Mouse (Mus musculus): Measurements from ENCODE around the gene Ace. TPM values are rescaled to one million over a fixed set of nuclear protein-coding genes. Genes with fewer than 3 reads are reported as not detected.

Ace gene
- polyA plus RNA-seq (2015; fragmentation: Nextera tagmentation; extraction: Ambion mirVana): 0.02 and 0.05 TPM in 2 replicates

DNA sequence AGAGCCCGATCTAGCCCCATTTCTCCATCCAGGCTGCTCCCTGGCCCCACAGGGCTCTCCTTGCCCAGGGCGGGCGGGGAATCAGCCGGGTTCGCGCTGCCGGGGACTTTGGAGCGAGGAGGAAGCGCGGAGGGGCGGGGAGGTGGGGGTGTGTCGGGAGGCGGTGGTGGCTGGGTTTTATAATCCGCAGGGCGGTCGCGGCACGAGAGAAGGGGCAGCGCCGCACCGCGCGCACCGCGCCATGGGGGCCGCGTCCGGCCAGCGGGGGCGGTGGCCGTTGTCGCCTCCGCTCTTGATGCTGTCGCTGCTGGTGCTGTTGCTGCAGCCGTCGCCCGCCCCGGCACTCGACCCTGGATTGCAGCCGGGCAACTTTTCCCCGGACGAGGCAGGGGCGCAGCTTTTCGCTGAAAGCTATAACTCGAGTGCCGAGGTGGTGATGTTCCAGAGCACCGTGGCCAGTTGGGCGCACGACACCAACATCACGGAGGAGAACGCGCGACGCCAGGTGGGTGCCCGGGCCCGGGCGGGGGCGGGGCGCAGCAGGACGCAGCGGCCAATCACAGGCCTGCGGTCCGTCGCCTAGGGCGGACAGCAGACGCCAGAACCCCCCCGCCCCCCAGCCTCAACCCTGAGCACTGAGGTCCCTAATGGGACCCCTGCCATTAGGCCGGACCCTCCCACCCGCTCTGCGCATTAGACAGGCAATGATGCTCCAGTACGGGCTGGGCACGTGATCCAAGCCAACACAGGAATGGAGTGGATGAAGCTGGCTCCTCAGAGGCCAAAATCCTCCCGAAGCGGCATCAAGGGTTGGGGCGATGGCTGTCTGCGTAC lies at the start of gene Ace:
Gene Ace, plus strand, starts transcription at position 205 of the 834 bp plus-strand sequence.
- H3K4me1 ChIP-seq (replicated peaks): peaks cover 4% of the 10 kb centered on the region; the same call in 1 of the 2 replicates
- H3K4me2 ChIP-seq: peak within 1 kb of the TSS; percentile 68
- no peaks in the 10 kb centered on the region for H3K9me3 ChIP-seq (replicated peaks)
- H3K9ac ChIP-seq: no peak within 1 kb of the TSS
- H3K36me3 ChIP-seq: no peaks in the 10 kb centered on the region
- 2% methylated on average over 61 of the region's 76 CpGs for WGBS (ENCODE audit: insufficient replicate concordance)
- H3K4me3 ChIP-seq (replicated peaks): peak within 1 kb of the TSS; percentile 49
- no peak for ATAC-seq (ENCODE audit: low read depth)
- no peak for DNase-seq
- H3K27me3 ChIP-seq: peaks cover 73% of the 10 kb centered on the region
- H3K27ac ChIP-seq: no peak within 1 kb of the TSS

- H3K4me1 ChIP-seq (replicated peaks): peaks cover 35% of the 10 kb centered on the region
- H3K9ac ChIP-seq: no peak overlapping the region
- 55% methylated on average over 3 of the region's 3 CpGs for WGBS (ENCODE audit: insufficient replicate concordance)
- H3K27me3 ChIP-seq: no peaks in the 10 kb centered on the region
- H3K4me2 ChIP-seq: no peak overlapping the region
- no peak overlapping the region for H3K4me3 ChIP-seq (replicated peaks)
- H3K9me3 ChIP-seq (replicated peaks): no peaks in the 10 kb centered on the region
- ATAC-seq (ENCODE audit: low read depth): no peak
- peak overlapping the region; percentile 15; the same call in 1 of the 2 replicates for H3K27ac ChIP-seq
- no peak for DNase-seq
- no peaks in the 10 kb centered on the region; the same call in 1 of the 2 replicates for H3K36me3 ChIP-seq
Measured at GRCm38 (mm10) chr11:105920098-105920785, 47.5 kb upstream of the Ace start.

DNA sequence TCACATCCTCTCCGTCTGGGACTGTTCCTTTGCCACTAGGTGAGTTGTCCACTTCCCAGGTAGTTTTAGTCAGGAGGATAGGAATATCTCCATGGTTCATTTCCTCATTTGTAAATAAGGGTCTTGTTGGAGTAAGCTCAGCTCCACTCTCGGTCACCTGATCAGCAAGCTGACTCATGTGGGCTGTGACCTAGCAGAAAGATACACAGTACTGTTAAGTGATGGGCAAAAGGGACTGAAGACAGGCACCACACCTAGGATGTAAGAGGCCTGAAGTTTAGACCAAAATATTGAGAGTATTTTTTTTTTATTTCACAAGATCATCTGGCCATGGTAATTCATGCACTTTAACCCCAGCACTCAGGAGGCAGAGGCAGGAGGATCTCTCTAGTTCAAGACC lies 46.9 kb upstream of the Ace start:
- ATAC-seq (ENCODE audit: low read depth): peak; percentile 76
- Histone ChIP-seq H3K9ac (no peak overlapping the region), H3K36me3 (no peaks in the 10 kb centered on the region; the same call in 1 of the 2 replicates), H3K4me2 (0 out of 2 replicates have a peak overlapping the region, but pooled peaks have one; percentile 32), H3K4me1 (replicated peaks) (peaks cover 35% of the 10 kb centered on the region), H3K27ac (peak overlapping the region; percentile 15; the same call in 1 of the 2 replicates), H3K4me3 (replicated peaks) (no peak overlapping the region), H3K9me3 (replicated peaks) (no peaks in the 10 kb centered on the region), H3K27me3 (no peaks in the 10 kb centered on the region)
- DNase-seq: no peak
- 72% methylated on average over 2 of the region's 2 CpGs for WGBS (ENCODE audit: insufficient replicate concordance)

DNA sequence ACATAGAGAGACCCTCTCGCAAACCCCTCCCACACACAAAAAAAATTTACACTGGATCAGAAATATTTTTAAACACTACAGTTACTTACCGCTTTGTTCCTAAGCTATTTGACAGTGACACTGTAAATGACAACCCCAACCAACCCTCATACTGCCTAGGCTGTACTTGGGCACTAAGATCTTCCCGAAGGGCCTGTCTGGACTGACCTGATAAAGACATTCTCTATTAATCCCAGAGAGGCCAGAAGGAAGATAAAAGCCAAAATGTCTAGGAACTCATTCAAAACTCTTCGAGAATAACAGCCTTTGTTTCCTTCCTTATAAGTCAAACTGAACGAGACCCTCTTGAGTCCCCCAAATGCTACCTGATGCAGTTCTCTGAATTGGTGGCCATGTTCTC lies 46.5 kb upstream of the Ace start:
- no peak overlapping the region for H3K4me3 ChIP-seq (replicated peaks)
- H3K4me1 ChIP-seq (replicated peaks): peaks cover 35% of the 10 kb centered on the region
- H3K4me2 ChIP-seq: peak overlapping the region; percentile 32; the same call in 1 of the 2 replicates
- no peaks in the 10 kb centered on the region for H3K27me3 ChIP-seq
- peak overlapping the region; percentile 65 for H3K27ac ChIP-seq
- DNase-seq (peak; percentile 23), ATAC-seq (ENCODE audit: low read depth) (peak; percentile 87)
- H3K36me3 ChIP-seq: no peaks in the 10 kb centered on the region; the same call in 1 of the 2 replicates
- 36% methylated on average over 5 of the region's 5 CpGs for WGBS (ENCODE audit: insufficient replicate concordance)
- H3K9me3 ChIP-seq (replicated peaks): no peaks in the 10 kb centered on the region
- peak overlapping the region; percentile 18; the same call in 1 of the 2 replicates for H3K9ac ChIP-seq

GRCm38 (mm10) chr11:105922769-105923663 lies 44.7 kb upstream of the Ace start:
- Histone ChIP-seq H3K27me3 (no peaks in the 10 kb centered on the region), H3K4me3 (replicated peaks) (no peak overlapping the region), H3K36me3 (no peaks in the 10 kb centered on the region; the same call in 1 of the 2 replicates), H3K9me3 (replicated peaks) (no peaks in the 10 kb centered on the region), H3K4me2 (no peak overlapping the region), H3K4me1 (replicated peaks) (peaks cover 35% of the 10 kb centered on the region), H3K9ac (no peak overlapping the region), H3K27ac (no peak overlapping the region)
- 65% methylated on average over 20 of the region's 20 CpGs for WGBS (ENCODE audit: insufficient replicate concordance)
- DNase-seq (no peak), ATAC-seq (ENCODE audit: low read depth) (no peak)

- Histone ChIP-seq H3K9ac (no peak overlapping the region), H3K4me3 (replicated peaks) (no peak overlapping the region), H3K4me1 (replicated peaks) (peaks cover 8% of the 10 kb centered on the region), H3K9me3 (replicated peaks) (no peaks in the 10 kb centered on the region), H3K27ac (no peak overlapping the region), H3K36me3 (no peaks in the 10 kb centered on the region; the same call in 1 of the 2 replicates), H3K27me3 (no peaks in the 10 kb centered on the region; the same call in 1 of the 2 replicates), H3K4me2 (no peak overlapping the region)
- WGBS (ENCODE audit: insufficient replicate concordance): 49% methylated on average over 14 of the region's 14 CpGs
- DNase-seq: peak; percentile 37
- ATAC-seq (ENCODE audit: low read depth): no peak
Measured at GRCm38 (mm10) chr11:105927065-105928030, 40.4 kb upstream of the Ace start.

- no peak overlapping the region for H3K27ac ChIP-seq
- ATAC-seq (ENCODE audit: low read depth) (no peak), DNase-seq (no peak)
- H3K27me3 ChIP-seq: no peaks in the 10 kb centered on the region; the same call in 1 of the 2 replicates
- WGBS (ENCODE audit: insufficient replicate concordance): 63% methylated on average over 5 of the region's 5 CpGs
- no peaks in the 10 kb centered on the region for H3K9me3 ChIP-seq (replicated peaks)
- no peaks in the 10 kb centered on the region; the same call in 1 of the 2 replicates for H3K4me1 ChIP-seq (replicated peaks)
- no peak overlapping the region for H3K9ac ChIP-seq
- H3K4me2 ChIP-seq: no peak overlapping the region
- H3K36me3 ChIP-seq: no peaks in the 10 kb centered on the region
- no peak overlapping the region for H3K4me3 ChIP-seq (replicated peaks)
Measured at GRCm38 (mm10) chr11:105928171-105928570, 39.6 kb upstream of the Ace start.

DNA sequence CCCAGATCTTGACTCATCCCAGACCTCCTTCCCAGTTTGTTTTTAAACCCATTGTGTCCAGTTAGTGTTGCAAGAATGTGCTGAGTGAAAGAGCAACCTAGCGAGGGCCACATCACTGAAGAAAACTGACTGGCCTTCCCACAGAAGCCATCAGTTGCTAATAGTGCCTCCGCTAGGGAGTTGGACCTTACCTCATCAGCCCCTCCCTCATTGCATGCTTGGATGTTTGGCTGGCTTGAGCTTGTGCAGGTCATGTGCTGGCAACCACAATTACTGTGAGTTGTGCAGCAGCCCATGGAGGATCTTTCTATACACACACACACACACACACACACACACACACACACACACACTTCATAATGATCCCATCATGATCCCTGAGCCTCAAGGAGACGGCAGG lies 36.4 kb upstream of the Ace start:
- Histone ChIP-seq H3K36me3 (no peaks in the 10 kb centered on the region), H3K4me1 (replicated peaks) (no peaks in the 10 kb centered on the region), H3K27ac (no peak overlapping the region), H3K9me3 (replicated peaks) (no peaks in the 10 kb centered on the region), H3K4me2 (no peak overlapping the region), H3K4me3 (replicated peaks) (no peak overlapping the region), H3K27me3 (no peaks in the 10 kb centered on the region; the same call in 1 of the 2 replicates), H3K9ac (no peak overlapping the region)
- WGBS (ENCODE audit: insufficient replicate concordance): 76% methylated on average over 3 of the region's 3 CpGs
- no peak for DNase-seq
- no peak for ATAC-seq (ENCODE audit: low read depth)

DNA sequence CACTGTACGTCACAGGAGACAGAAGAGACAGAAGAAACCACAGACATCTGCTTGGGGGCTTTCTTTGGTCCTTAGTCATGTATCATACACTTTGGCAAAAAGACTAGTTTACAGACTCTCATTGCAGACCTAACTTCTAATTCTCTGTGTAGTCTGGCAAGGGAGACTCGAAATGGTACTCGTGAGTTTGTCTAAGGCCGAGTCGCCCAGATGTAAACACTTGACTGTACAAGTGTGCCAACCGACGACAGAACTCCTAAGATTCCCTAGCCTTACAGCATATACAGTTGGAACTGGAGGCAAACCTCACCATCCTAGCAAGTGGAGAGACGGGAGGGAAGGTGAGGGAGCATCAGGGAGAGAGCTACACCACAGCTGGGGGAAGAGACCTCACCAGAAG lies 34.0 kb upstream of the Ace start:
- no peaks in the 10 kb centered on the region for H3K4me1 ChIP-seq (replicated peaks)
- no peak overlapping the region for H3K9ac ChIP-seq
- WGBS (ENCODE audit: insufficient replicate concordance): 73% methylated on average over 8 of the region's 8 CpGs
- no peak for DNase-seq
- no peak overlapping the region for H3K4me3 ChIP-seq (replicated peaks)
- H3K27me3 ChIP-seq: no peaks in the 10 kb centered on the region; the same call in 1 of the 2 replicates
- H3K4me2 ChIP-seq: no peak overlapping the region
- ATAC-seq (ENCODE audit: low read depth): no peak
- no peaks in the 10 kb centered on the region for H3K36me3 ChIP-seq
- no peaks in the 10 kb centered on the region for H3K9me3 ChIP-seq (replicated peaks)
- no peak overlapping the region for H3K27ac ChIP-seq

DNA sequence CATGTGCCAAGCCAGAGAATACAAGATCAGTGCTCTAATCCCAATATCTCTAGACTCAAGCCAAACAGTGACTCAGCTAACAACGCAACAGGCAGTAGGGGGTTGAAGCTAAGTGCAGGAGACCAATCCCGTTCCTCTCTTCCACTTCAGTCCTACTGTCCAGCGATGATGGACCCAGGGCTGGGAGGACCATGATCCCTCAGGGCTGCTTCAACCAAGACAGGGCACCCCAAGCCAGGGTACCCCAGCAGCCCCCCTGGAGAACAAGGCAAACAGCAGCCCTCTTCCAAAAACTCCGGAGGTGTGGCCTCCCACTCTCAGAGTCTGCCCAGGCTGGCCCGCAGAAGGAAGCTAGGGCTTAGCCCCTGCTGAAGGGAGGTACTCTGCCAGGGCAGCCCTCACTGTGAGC lies 33.4 kb upstream of the Ace start:
- no peaks in the 10 kb centered on the region for H3K36me3 ChIP-seq
- no peak for ATAC-seq (ENCODE audit: low read depth)
- H3K9me3 ChIP-seq (replicated peaks): no peaks in the 10 kb centered on the region
- H3K9ac ChIP-seq: no peak overlapping the region
- no peak overlapping the region for H3K4me2 ChIP-seq
- no peak overlapping the region for H3K4me3 ChIP-seq (replicated peaks)
- H3K27me3 ChIP-seq: peaks cover 2% of the 10 kb centered on the region
- WGBS (ENCODE audit: insufficient replicate concordance): 48% methylated on average over 5 of the region's 5 CpGs
- no peak for DNase-seq
- H3K27ac ChIP-seq: no peak overlapping the region
- no peaks in the 10 kb centered on the region for H3K4me1 ChIP-seq (replicated peaks)

Data from liver, embryonic 13.5 days (tissue).